Mouse (Mus musculus) hindbrain, embryonic 14.5 days (tissue): ENCODE results near the gene Slc30a10. TPM values are rescaled to one million over a fixed set of nuclear protein-coding genes. Genes with fewer than 3 reads are reported as not detected.
A peak's percentile ranks its signal among the peaks of the same experiment; 100 is the strongest.

Experiments
- ATAC-seq: fragments of 200-750 bp; cut with Nextera tagmentation; 2 replicates; pipeline ENCODE4 v1.8.0; 2017; ENCODE audit warnings: moderate number of reproducible peaks, mild to moderate bottlenecking, moderate TSS enrichment, moderate library complexity; ENCODE audit not compliant: low FRiP score
- DNase-seq: peaks from one replicate; pipeline ENCODE4 v3.0.0-alpha.2; 2015; ENCODE audit warnings: low spot score
- H3K27ac ChIP-seq: fragments of 300-500 bp; sonication (generic); 2 replicates; pipeline ENCODE4 v1.5.1; 2014; ENCODE audit warnings: mild to moderate bottlenecking, moderate library complexity
- H3K27me3 ChIP-seq: fragments of 300-500 bp; sonication (generic); 2 replicates; pipeline ENCODE4 v1.6.1; 2014; ENCODE audit warnings: mild to moderate bottlenecking, low read length, mixed read lengths; ENCODE audit not compliant: control insufficient read depth, insufficient read depth
- H3K36me3 ChIP-seq: fragments of 300-500 bp; sonication (generic); replicated peaks from 2 replicates; pipeline ENCODE4 v1.6.1; 2014; ENCODE audit not compliant: control insufficient read depth, insufficient read depth
- H3K4me1 ChIP-seq: fragments of 300-500 bp; sonication (generic); replicated peaks from 2 replicates; pipeline ENCODE4 v1.6.1; 2014; ENCODE audit warnings: antibody characterized with exemption, low read length, mixed read lengths; ENCODE audit not compliant: control insufficient read depth, insufficient read depth
- H3K4me2 ChIP-seq: fragments of 300-500 bp; sonication (generic); replicated peaks from 2 replicates; pipeline ENCODE4 v1.6.1; 2014; ENCODE audit warnings: mild to moderate bottlenecking, moderate library complexity
- H3K4me3 ChIP-seq: fragments of 300-500 bp; sonication (generic); replicated peaks from 2 replicates; pipeline ENCODE4 v1.5.1; 2014; ENCODE audit warnings: mild to moderate bottlenecking, low read length
- H3K9ac ChIP-seq: fragments of 300-500 bp; sonication (generic); 2 replicates; pipeline ENCODE4 v1.6.1; 2014
- H3K9me3 ChIP-seq: fragments of 300-500 bp; sonication (generic); 2 replicates; pipeline ENCODE4 v1.6.1; 2016; ENCODE audit warnings: low read length; ENCODE audit not compliant: control insufficient read depth
- WGBS: fragments of 180-500 bp; shearing (Covaris S2); extraction: QIAGEN DNeasy Blood & Tissue Kit; methylation state at CpG from one replicate; pipeline ENCODE4 v1.1.7; 2014; 5-methylcytosine and 5-hydroxymethylcytosine counted together
- polyA plus RNA-seq: library from polyadenylated mRNA; unstranded; fragments of >200 nt; fragmentation: Nextera tagmentation; extraction: Ambion mirVana; gene quantifications from 2 replicates; pipeline ENCODE4 v1.2.1, GENCODE M21; 2014

Slc30a10 gene
- polyA plus RNA-seq, 1 experiment from 2014 or later: 6.8 TPM

DNA sequence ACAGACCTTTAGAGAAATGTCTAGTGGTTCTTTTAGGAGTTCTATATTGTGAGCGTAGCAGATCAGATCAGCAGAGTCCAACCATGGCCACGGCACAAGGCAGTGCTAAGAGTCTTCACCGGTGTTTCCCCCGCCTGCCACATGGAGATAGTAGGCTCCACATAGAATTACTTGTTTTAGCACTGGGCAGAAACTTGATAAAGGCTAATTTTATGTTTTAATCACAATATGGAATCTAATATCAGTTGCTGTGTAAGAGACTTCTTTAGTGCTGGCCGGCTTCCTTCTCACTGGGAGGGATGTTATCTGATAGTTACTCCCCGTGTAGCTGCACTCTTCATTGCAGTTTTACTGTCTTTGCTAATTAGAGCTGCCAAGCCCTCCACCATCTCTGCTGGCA is 21.5 kb upstream of the Slc30a10 start:
- Histone ChIP-seq H3K9me3 (no peaks in the 10 kb centered on the region), H3K4me2 (no peak overlapping the region), H3K4me3 (no peak overlapping the region), H3K9ac (no peak overlapping the region), H3K36me3 (peaks cover 21% of the 10 kb centered on the region), H3K4me1 (peaks cover 7% of the 10 kb centered on the region; the same call in 1 of the 2 replicates), H3K27me3 (no peaks in the 10 kb centered on the region), H3K27ac (no peak overlapping the region)
- DNase-seq (no peak), ATAC-seq (no peak)
- 87% methylated on average over 6 of the region's 6 CpGs for WGBS

DNA sequence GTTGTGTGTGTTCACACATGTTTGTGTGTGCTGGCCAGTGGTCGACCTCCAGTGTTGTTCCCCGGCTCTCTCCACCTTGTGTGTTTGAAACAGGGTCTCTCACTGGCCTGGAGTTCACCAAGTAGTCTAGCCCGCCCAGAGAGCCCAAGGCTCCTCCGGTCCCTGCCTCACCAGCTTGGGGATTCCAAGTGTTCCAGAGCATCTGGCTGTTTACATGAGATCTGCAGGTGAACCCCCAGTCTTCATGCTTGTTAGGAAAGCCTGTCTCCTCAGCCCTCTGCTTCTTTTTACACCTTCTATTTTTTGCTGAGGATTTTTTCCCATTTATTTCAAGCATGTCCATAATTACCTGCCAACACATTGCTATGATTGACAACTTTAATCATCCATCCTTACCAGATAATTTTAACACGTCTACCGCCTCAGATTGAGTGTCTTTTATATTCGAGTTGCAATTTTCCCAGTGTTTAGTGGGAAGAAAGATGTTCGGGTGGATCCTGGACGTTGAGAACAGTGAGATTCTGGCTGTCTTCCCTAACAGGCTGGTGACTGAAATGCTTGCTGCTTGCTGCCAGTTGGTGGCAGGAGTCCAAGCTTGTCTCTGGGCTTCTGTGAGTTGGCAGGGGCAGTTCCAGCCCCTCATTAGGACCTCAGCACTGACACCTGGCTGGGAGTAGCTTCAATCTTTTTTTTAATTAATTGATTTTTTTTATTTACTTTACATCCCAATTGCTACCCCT is 15.6 kb upstream of the Slc30a10 start:
- ATAC-seq (peak; percentile 60; the same call in 1 of the 2 replicates), DNase-seq (peak; percentile 77)
- WGBS: 55% methylated on average over 9 of the region's 9 CpGs

DNA sequence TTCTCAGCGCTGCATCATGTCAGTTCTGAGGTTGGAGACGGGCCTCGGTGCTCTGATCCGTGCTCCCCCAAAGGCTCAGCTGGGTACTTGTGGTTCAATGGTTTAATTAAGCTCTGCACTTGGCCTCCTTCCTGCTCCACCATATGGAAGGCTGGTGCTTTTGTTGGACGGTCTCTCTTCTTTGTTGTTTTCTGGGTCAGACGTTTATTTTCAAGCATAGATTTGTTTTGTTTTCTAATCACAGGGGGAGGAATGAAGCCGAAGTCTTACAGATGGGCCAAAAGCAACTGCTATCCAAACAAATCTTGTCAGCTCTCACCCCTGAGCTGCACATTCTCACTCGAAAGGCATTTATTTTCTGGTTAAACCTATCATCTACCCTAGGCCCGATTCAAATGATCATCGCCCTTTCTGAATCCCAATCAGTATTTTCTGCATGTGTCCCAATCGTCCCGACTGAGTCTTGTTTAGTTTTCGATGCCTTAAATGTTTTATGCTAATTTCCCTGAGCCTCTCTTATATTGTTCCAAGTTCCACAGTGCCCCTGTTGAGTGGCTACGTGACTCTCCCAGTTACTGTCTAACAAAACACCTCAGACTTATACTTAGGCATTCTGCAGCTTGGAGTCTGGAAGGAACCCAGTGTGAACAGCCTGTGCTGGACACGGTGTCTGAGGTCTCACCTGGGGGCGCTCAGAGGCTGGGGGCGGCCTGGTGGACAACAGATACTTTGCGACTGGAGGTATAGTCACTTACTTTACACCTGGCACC is 12.8 kb upstream of the Slc30a10 start:
- 48% methylated on average over 18 of the region's 18 CpGs for WGBS

More for the DNA sequence above, 15.6 kb upstream of the Slc30a10 start:
- Histone ChIP-seq H3K27me3 (no peaks in the 10 kb centered on the region), H3K4me3 (no peak overlapping the region), H3K4me2 (no peak overlapping the region), H3K36me3 (no peaks in the 10 kb centered on the region), H3K27ac (peak overlapping the region; percentile 69), H3K4me1 (peaks cover 16% of the 10 kb centered on the region; the same call in 1 of the 2 replicates), H3K9ac (no peak overlapping the region), H3K9me3 (no peaks in the 10 kb centered on the region)

GRCm38 (mm10) chr1:185448936-185449335 is 5.7 kb upstream of the Slc30a10 start:
- Histone ChIP-seq H3K27me3 (0 out of 2 replicates have a peak, but pooled peaks cover 2% of the 10 kb centered on the region), H3K27ac (no peak overlapping the region), H3K9me3 (no peaks in the 10 kb centered on the region), H3K4me2 (no peak overlapping the region), H3K36me3 (no peaks in the 10 kb centered on the region), H3K4me3 (no peak overlapping the region), H3K9ac (no peak overlapping the region), H3K4me1 (no peaks in the 10 kb centered on the region)
- 93% methylated on average over 7 of the region's 7 CpGs for WGBS
- ATAC-seq (no peak), DNase-seq (no peak)

More for the DNA sequence above, 12.8 kb upstream of the Slc30a10 start:
- Histone ChIP-seq H3K9me3 (no peaks in the 10 kb centered on the region), H3K36me3 (no peaks in the 10 kb centered on the region), H3K4me2 (no peak overlapping the region), H3K9ac (no peak overlapping the region), H3K27ac (peak overlapping the region; percentile 60), H3K27me3 (no peaks in the 10 kb centered on the region), H3K4me1 (peaks cover 15% of the 10 kb centered on the region; the same call in 1 of the 2 replicates), H3K4me3 (no peak overlapping the region)
- ATAC-seq (peak; percentile 78), DNase-seq (peak; percentile 61)

- Histone ChIP-seq H3K4me2 (no peak overlapping the region), H3K9me3 (no peaks in the 10 kb centered on the region), H3K36me3 (no peaks in the 10 kb centered on the region), H3K4me3 (no peak overlapping the region), H3K4me1 (0 out of 2 replicates have a peak, but pooled peaks cover 6% of the 10 kb centered on the region), H3K27ac (no peak overlapping the region), H3K9ac (no peak overlapping the region), H3K27me3 (0 out of 2 replicates have a peak, but pooled peaks cover 6% of the 10 kb centered on the region)
- WGBS: 85% methylated on average over 2 of the region's 2 CpGs
- no peak for DNase-seq
- ATAC-seq: no peak
Observed at GRCm38 (mm10) chr1:185449727-185450126, 4.9 kb upstream of the Slc30a10 start.

DNA sequence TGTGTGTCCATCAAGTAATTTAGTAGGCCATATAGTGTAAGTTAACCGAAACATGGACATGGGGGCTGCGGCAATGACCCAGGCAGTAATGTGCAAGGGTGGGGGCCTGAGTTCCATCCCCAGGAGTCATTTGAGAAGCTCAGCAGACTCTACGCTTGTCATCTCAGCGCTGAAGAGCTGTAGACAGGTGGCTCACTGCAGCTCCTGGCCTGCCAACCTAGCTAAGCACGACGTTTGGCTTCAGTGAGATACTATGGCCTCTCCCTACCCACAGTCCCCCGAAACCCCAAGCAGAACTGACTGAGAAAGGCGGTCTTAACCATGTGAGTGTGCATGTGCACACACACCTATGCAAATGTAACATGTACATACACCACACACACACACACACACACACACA is 3.6 kb upstream of the Slc30a10 start:
- Histone ChIP-seq H3K4me3 (no peak overlapping the region), H3K4me1 (0 out of 2 replicates have a peak, but pooled peaks cover 12% of the 10 kb centered on the region), H3K36me3 (no peaks in the 10 kb centered on the region), H3K27ac (no peak overlapping the region), H3K9me3 (no peaks in the 10 kb centered on the region), H3K4me2 (no peak overlapping the region), H3K27me3 (peaks cover 10% of the 10 kb centered on the region; the same call in 1 of the 2 replicates), H3K9ac (no peak overlapping the region)
- no peak for DNase-seq
- WGBS: 90% methylated on average over 8 of the region's 8 CpGs
- ATAC-seq: no peak

GRCm38 (mm10) chr1:185451495-185451894 is 3.2 kb upstream of the Slc30a10 start:
- Histone ChIP-seq H3K9me3 (no peaks in the 10 kb centered on the region), H3K4me2 (no peak overlapping the region), H3K27ac (no peak overlapping the region), H3K27me3 (peaks cover 14% of the 10 kb centered on the region; the same call in 1 of the 2 replicates), H3K4me1 (0 out of 2 replicates have a peak, but pooled peaks cover 13% of the 10 kb centered on the region), H3K4me3 (no peak overlapping the region), H3K9ac (no peak overlapping the region), H3K36me3 (no peaks in the 10 kb centered on the region)
- 98% methylated on average over 3 of the region's 3 CpGs for WGBS
- ATAC-seq (no peak), DNase-seq (no peak)

GRCm38 (mm10) chr1:185452461-185452860 is 2.2 kb upstream of the Slc30a10 start:
- Histone ChIP-seq H3K4me3 (no peak overlapping the region), H3K9ac (no peak overlapping the region), H3K9me3 (no peaks in the 10 kb centered on the region), H3K4me2 (no peak overlapping the region), H3K36me3 (no peaks in the 10 kb centered on the region), H3K27ac (no peak overlapping the region), H3K27me3 (peaks cover 16% of the 10 kb centered on the region; the same call in 1 of the 2 replicates), H3K4me1 (0 out of 2 replicates have a peak, but pooled peaks cover 13% of the 10 kb centered on the region)
- no peak for DNase-seq
- WGBS: 94% methylated on average over 6 of the region's 6 CpGs
- no peak for ATAC-seq

GRCm38 (mm10) chr1:185454144-185454543 is 504 bp upstream of the Slc30a10 start:
- peak; percentile 29; the same call in 1 of the 2 replicates for ATAC-seq

More at GRCm38 (mm10) chr1:185454144-185454543, 504 bp upstream of the Slc30a10 start:
- peaks cover 16% of the 10 kb centered on the region; the same call in 1 of the 2 replicates for H3K27me3 ChIP-seq
- H3K36me3 ChIP-seq: no peaks in the 10 kb centered on the region
- 36% methylated on average over 4 of the region's 4 CpGs for WGBS
- H3K9ac ChIP-seq: peak overlapping the region; percentile 74; the same call in 1 of the 2 replicates
- H3K4me1 ChIP-seq: 0 out of 2 replicates have a peak, but pooled peaks cover 13% of the 10 kb centered on the region
- H3K9me3 ChIP-seq: no peaks in the 10 kb centered on the region
- no peak overlapping the region for H3K27ac ChIP-seq
- no peak for DNase-seq
- H3K4me3 ChIP-seq: peak overlapping the region; percentile 64
- H3K4me2 ChIP-seq: peak overlapping the region; percentile 84
